2 mouse cellular contexts compared by ENCODE assay signal in the genomic region with DNA sequence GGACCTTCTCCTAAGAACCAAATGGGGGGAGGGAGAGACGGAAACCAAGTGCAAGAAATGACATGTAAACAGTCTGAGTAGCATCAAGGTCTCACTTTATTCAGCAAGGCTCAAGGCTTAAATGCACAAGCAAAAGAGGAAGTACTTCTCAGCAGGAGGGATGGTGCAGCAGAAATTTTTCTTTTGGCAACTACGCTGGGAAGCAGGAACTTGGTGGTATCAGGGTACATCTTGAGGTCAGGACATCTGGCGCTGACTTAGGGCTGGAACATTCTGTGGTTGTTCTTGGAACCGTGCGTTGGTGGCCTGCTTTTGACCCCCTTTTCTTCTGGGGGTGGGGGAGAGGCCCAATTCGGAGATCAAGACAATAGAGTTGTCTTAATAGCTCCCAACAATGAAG. TPM values are rescaled to one million over a fixed set of nuclear protein-coding genes. Genes with fewer than 3 reads are reported as not detected.
"Had no signal": no experiment of that assay in that cellular context is flagged by ENCODE, and none has a peak within 500 bp of the region (broad histone marks: within the 10 kb centered on the region; RNA-seq: fewer than 3 reads in every experiment).

No protein-coding gene starts in this region.

RNA-seq across cellular contexts. Expression of a gene that starts 36.1 kb away (rescaled TPM):
- total RNA-seq: hematopoietic stem cell, adult 5-6 weeks had no signal
- polyA plus RNA-seq: inflammation-experienced regulatory T-cells, adult 6 months had no signal
